ENCODE assay signal across 15 mouse cellular contexts in genomic region chr15:84395341-84396067, GRCm38 (mm10). TPM values are rescaled to one million over a fixed set of nuclear protein-coding genes. Genes with fewer than 3 reads are reported as not detected.
DNase-seq lines count a peak whose midpoint lies in the region; ATAC-seq and TF ChIP-seq lines count a peak whose summit lies in the region.
"Had no signal": no experiment of that assay in that cellular context is flagged by ENCODE, and none has a peak within 500 bp of the region (broad histone marks: within the 10 kb centered on the region; RNA-seq: fewer than 3 reads in every experiment).

No protein-coding gene starts in this region.

- H3K9ac ChIP-seq in stomach, embryonic 15.5 days: no peak overlapping the region
- H3K9ac ChIP-seq in stomach, postnatal 0 days (ENCODE audit: low read length): no peak overlapping the region
- no peak overlapping the region for H3K9ac ChIP-seq in midbrain, embryonic 13.5 days (replicated peaks)
- no peak overlapping the region for H3K9ac ChIP-seq in forebrain, embryonic 12.5 days
- H3K9ac ChIP-seq: embryonic facial prominence, embryonic 15.5 days; forebrain, embryonic 15.5 days; liver, embryonic 13.5 days had no signal

- H3K36me3 ChIP-seq in stomach, embryonic 15.5 days: no peaks in the 10 kb centered on the region
- H3K36me3 ChIP-seq in stomach, postnatal 0 days (ENCODE audit: control insufficient read depth, insufficient read depth, low read length): no peaks in the 10 kb centered on the region
- no peaks in the 10 kb centered on the region for H3K36me3 ChIP-seq in midbrain, embryonic 13.5 days
- H3K36me3 ChIP-seq in forebrain, embryonic 12.5 days (replicated peaks): no peaks in the 10 kb centered on the region
- H3K36me3 ChIP-seq: embryonic facial prominence, embryonic 15.5 days; forebrain, embryonic 15.5 days; liver, embryonic 13.5 days had no signal

- H3K9me3 ChIP-seq in stomach, embryonic 15.5 days: no peaks in the 10 kb centered on the region
- H3K9me3 ChIP-seq in stomach, postnatal 0 days (ENCODE audit: control insufficient read depth, low read length): no peaks in the 10 kb centered on the region
- H3K9me3 ChIP-seq in midbrain, embryonic 13.5 days: no peaks in the 10 kb centered on the region
- H3K9me3 ChIP-seq in forebrain, embryonic 12.5 days: no peaks in the 10 kb centered on the region
- H3K9me3 ChIP-seq: embryonic facial prominence, embryonic 15.5 days; forebrain, embryonic 15.5 days; liver, embryonic 13.5 days had no signal

- H3K4me2 ChIP-seq in stomach, embryonic 15.5 days: no peak overlapping the region
- no peak overlapping the region for H3K4me2 ChIP-seq in stomach, postnatal 0 days (replicated peaks; ENCODE audit: low read depth)
- H3K4me2 ChIP-seq in midbrain, embryonic 13.5 days (replicated peaks): no peak overlapping the region
- H3K4me2 ChIP-seq in forebrain, embryonic 12.5 days: no peak overlapping the region
- H3K4me2 ChIP-seq: embryonic facial prominence, embryonic 15.5 days; forebrain, embryonic 15.5 days; heart, embryonic 11.5 days; liver, embryonic 13.5 days had no signal

- TF ChIP-seq CTCF in stomach, postnatal 0 days (IDR thresholded peaks at IDR 0.05; ENCODE audit: low read depth): no peak

- H3K4me3 ChIP-seq in stomach, embryonic 15.5 days (replicated peaks): no peak overlapping the region
- H3K4me3 ChIP-seq in stomach, postnatal 0 days (ENCODE audit: low read depth, low read length): no peak overlapping the region
- no peak overlapping the region for H3K4me3 ChIP-seq in midbrain, embryonic 13.5 days (replicated peaks)
- no peak overlapping the region for H3K4me3 ChIP-seq in forebrain, embryonic 12.5 days (replicated peaks)
- H3K4me3 ChIP-seq: embryonic facial prominence, embryonic 15.5 days; forebrain, embryonic 15.5 days; liver, embryonic 13.5 days had no signal

- 0 out of 2 replicates have a peak, but pooled peaks cover 5% of the 10 kb centered on the region for H3K4me1 ChIP-seq in stomach, embryonic 15.5 days
- H3K4me1 ChIP-seq in stomach, postnatal 0 days (replicated peaks; ENCODE audit: control insufficient read depth, insufficient read depth): no peaks in the 10 kb centered on the region
- peaks cover 52% of the 10 kb centered on the region for H3K4me1 ChIP-seq in midbrain, embryonic 13.5 days (replicated peaks)
- H3K4me1 ChIP-seq in forebrain, embryonic 12.5 days: peaks cover 22% of the 10 kb centered on the region

- WGBS in stomach, embryonic 15.5 days: 61% methylated on average over 14 of the region's 14 CpGs
- WGBS in stomach, postnatal 0 days: 55% methylated on average over 14 of the region's 14 CpGs
- 72% methylated on average over 14 of the region's 14 CpGs for WGBS in midbrain, embryonic 13.5 days
- WGBS in forebrain, embryonic 12.5 days: 84% methylated on average over 14 of the region's 14 CpGs

- H3K27me3 ChIP-seq in stomach, embryonic 15.5 days (replicated peaks): no peaks in the 10 kb centered on the region
- H3K27me3 ChIP-seq in stomach, postnatal 0 days (ENCODE audit: control insufficient read depth, insufficient read depth, low read length): no peaks in the 10 kb centered on the region
- H3K27me3 ChIP-seq in midbrain, embryonic 13.5 days: no peaks in the 10 kb centered on the region; the same call in 1 of the 2 replicates
- H3K27me3 ChIP-seq in forebrain, embryonic 12.5 days: peaks cover 5% of the 10 kb centered on the region; the same call in 1 of the 2 replicates
- H3K27me3 ChIP-seq: forebrain, embryonic 15.5 days; liver, embryonic 13.5 days had no signal

- ATAC-seq in stomach, embryonic 15.5 days (ENCODE audit: insufficient read depth, low FRiP score, low read depth): 0 out of 2 replicates have a peak, but pooled peaks have one; percentile 12
- ATAC-seq in stomach, postnatal 0 days (ENCODE audit: low FRiP score, low TSS enrichment): no peak
- ATAC-seq in midbrain, embryonic 13.5 days: peak; percentile 31; the same call in 1 of the 2 replicates
- no peak for ATAC-seq in forebrain, embryonic 12.5 days (ENCODE audit: low FRiP score)
- ATAC-seq: forebrain, embryonic 15.5 days had no signal

- TF ChIP-seq EP300 in stomach, postnatal 0 days (optimal IDR thresholded peaks at IDR 0.05): no peak

- H3K27ac ChIP-seq in stomach, embryonic 15.5 days: no peak overlapping the region
- H3K27ac ChIP-seq in stomach, postnatal 0 days (replicated peaks): no peak overlapping the region
- 0 out of 2 replicates have a peak overlapping the region, but pooled peaks have one; percentile 19 for H3K27ac ChIP-seq in midbrain, embryonic 13.5 days
- no peak overlapping the region for H3K27ac ChIP-seq in forebrain, embryonic 12.5 days
- H3K27ac ChIP-seq: embryonic facial prominence, embryonic 15.5 days; forebrain, embryonic 15.5 days; liver, embryonic 13.5 days had no signal

- no peak for DNase-seq in stomach, postnatal 0 days (ENCODE audit: low spot score)
- peak; percentile 95 for DNase-seq in kidney, adult 9 months
- DNase-seq in lung, adult 18-20 months: no peak
- no peak for DNase-seq in liver
- DNase-seq: cerebellum, adult 11 months; gastrocnemius, postnatal 14 days; liver, embryonic 13.5 days; lung, postnatal 36 days; right cerebral cortex, postnatal 14 days had no signal

RNA-seq across cellular contexts. Expression of gene Shisal1, which starts 51.4 kb away (rescaled TPM):
- 2.6 and 3.3 TPM in 2 replicates for polyA plus RNA-seq in stomach, embryonic 15.5 days (2015; fragmentation: Nextera tagmentation; extraction: Ambion mirVana)
- 0.82 and 1.1 TPM in 2 replicates for polyA plus RNA-seq in stomach, postnatal 0 days (2015; fragmentation: Nextera tagmentation; extraction: Ambion mirVana)
- 10.8 and 11.1 TPM in 2 replicates for polyA plus RNA-seq in midbrain, embryonic 13.5 days (2015; fragmentation: Nextera tagmentation; extraction: Ambion mirVana)
- polyA plus RNA-seq in forebrain, embryonic 12.5 days (2016; fragmentation: Nextera tagmentation; extraction: Ambion mirVana): 8.7 and 9.2 TPM in 2 replicates

Comparison
In these comparisons a context has a peak if more than half of its experiments do, and no peak if none do; other contexts are left out.
1. ATAC-seq: peak in stomach, embryonic 15.5 days (single experiment) and midbrain, embryonic 13.5 days (single experiment); none in stomach, postnatal 0 days (single experiment) and forebrain, embryonic 12.5 days (single experiment).